Mouse (Mus musculus): ENCODE results near the gene Pced1b. TPM values are rescaled to one million over a fixed set of nuclear protein-coding genes. Genes with fewer than 3 reads are reported as not detected.
A peak's percentile ranks its signal among the peaks of the same experiment; 100 is the strongest.

Pced1b gene
- total and polyA plus RNA-seq, 3 experiments: 6.6 to 41.1 (median 8.8) TPM

- no peak overlapping the region for H3K4me3 ChIP-seq (ENCODE audit: low read depth, low read length)
- no peaks in the 10 kb centered on the region for H3K9me3 ChIP-seq (replicated peaks)
- H3K36me3 ChIP-seq (replicated peaks): no peaks in the 10 kb centered on the region
- ATAC-seq (ENCODE audit: extremely low read depth, insufficient number of reproducible peaks, low FRiP score, poor library complexity, severe bottlenecking) (no peak), DNase-seq (ENCODE audit: low spot score) (no peak)
- peaks cover 13% of the 10 kb centered on the region; the same call in 1 of the 2 replicates for H3K27me3 ChIP-seq (ENCODE audit: insufficient read depth, low read length)
- TF ChIP-seq CTCF (IDR thresholded peaks at IDR 0.05; ENCODE audit: low read depth, low read length) (no peak), TAL1 (conservative IDR thresholded peaks at IDR 0.05; ENCODE audit: low read depth, low read length) (no peak), POLR2AphosphoS5 (IDR thresholded peaks at IDR 0.05; ENCODE audit: insufficient replicate concordance, low read depth, low read length) (no peak), GATA2 (IDR thresholded peaks at IDR 0.05; ENCODE audit: borderline replicate concordance, low read depth, low read length) (no peak), GATA1 (IDR thresholded peaks at IDR 0.05; ENCODE audit: borderline replicate concordance, low read length) (no peak)
- no peaks in the 10 kb centered on the region; the same call in 1 of the 2 replicates for H3K4me1 ChIP-seq (ENCODE audit: insufficient read depth, low read depth, low read length)
Measured at GRCm38 (mm10) chr15:97346413-97346812, 99.5 kb downstream of the Pced1b start.

GRCm38 (mm10) chr15:97346897-97347296 is 100.0 kb downstream of the Pced1b start:
- TF ChIP-seq GATA1 (IDR thresholded peaks at IDR 0.05; ENCODE audit: borderline replicate concordance, low read length) (no peak), CTCF (IDR thresholded peaks at IDR 0.05; ENCODE audit: low read depth, low read length) (no peak), TAL1 (conservative IDR thresholded peaks at IDR 0.05; ENCODE audit: low read depth, low read length) (no peak), POLR2AphosphoS5 (IDR thresholded peaks at IDR 0.05; ENCODE audit: insufficient replicate concordance, low read depth, low read length) (no peak), GATA2 (IDR thresholded peaks at IDR 0.05; ENCODE audit: borderline replicate concordance, low read depth, low read length) (no peak)
- Histone ChIP-seq H3K27me3 (ENCODE audit: insufficient read depth, low read length) (peaks cover 13% of the 10 kb centered on the region; the same call in 1 of the 2 replicates), H3K9me3 (replicated peaks) (no peaks in the 10 kb centered on the region), H3K36me3 (replicated peaks) (no peaks in the 10 kb centered on the region), H3K4me3 (ENCODE audit: low read depth, low read length) (no peak overlapping the region), H3K4me1 (ENCODE audit: insufficient read depth, low read depth, low read length) (peaks cover 3% of the 10 kb centered on the region; the same call in 1 of the 2 replicates)
- DNase-seq (ENCODE audit: low spot score) (no peak), ATAC-seq (ENCODE audit: extremely low read depth, insufficient number of reproducible peaks, low FRiP score, poor library complexity, severe bottlenecking) (no peak)

- no peak overlapping the region for H3K4me3 ChIP-seq (ENCODE audit: low read depth, low read length)
- no peaks in the 10 kb centered on the region for H3K36me3 ChIP-seq (replicated peaks)
- no peaks in the 10 kb centered on the region for H3K9me3 ChIP-seq (replicated peaks)
- TF ChIP-seq GATA2 (IDR thresholded peaks at IDR 0.05; ENCODE audit: borderline replicate concordance, low read depth, low read length) (no peak), GATA1 (IDR thresholded peaks at IDR 0.05; ENCODE audit: borderline replicate concordance, low read length) (no peak), POLR2AphosphoS5 (IDR thresholded peaks at IDR 0.05; ENCODE audit: insufficient replicate concordance, low read depth, low read length) (no peak), TAL1 (conservative IDR thresholded peaks at IDR 0.05; ENCODE audit: low read depth, low read length) (no peak), CTCF (IDR thresholded peaks at IDR 0.05; ENCODE audit: low read depth, low read length) (no peak)
- no peak for DNase-seq (ENCODE audit: low spot score)
- ATAC-seq (ENCODE audit: extremely low read depth, insufficient number of reproducible peaks, low FRiP score, poor library complexity, severe bottlenecking): no peak
- H3K4me1 ChIP-seq (ENCODE audit: insufficient read depth, low read depth, low read length): peaks cover 3% of the 10 kb centered on the region; the same call in 1 of the 2 replicates
- peaks cover 10% of the 10 kb centered on the region; the same call in 1 of the 2 replicates for H3K27me3 ChIP-seq (ENCODE audit: insufficient read depth, low read length)
Measured at GRCm38 (mm10) chr15:97348566-97349315, 101.8 kb downstream of the Pced1b start.

- Histone ChIP-seq H3K9me3 (replicated peaks) (no peaks in the 10 kb centered on the region), H3K4me3 (ENCODE audit: low read depth, low read length) (no peak overlapping the region), H3K27me3 (ENCODE audit: insufficient read depth, low read length) (peaks cover 4% of the 10 kb centered on the region; the same call in 1 of the 2 replicates), H3K36me3 (replicated peaks) (no peaks in the 10 kb centered on the region), H3K4me1 (ENCODE audit: insufficient read depth, low read depth, low read length) (peaks cover 3% of the 10 kb centered on the region; the same call in 1 of the 2 replicates)
- TF ChIP-seq GATA1 (IDR thresholded peaks at IDR 0.05; ENCODE audit: borderline replicate concordance, low read length): no peak
- TF ChIP-seq GATA2 (IDR thresholded peaks at IDR 0.05; ENCODE audit: borderline replicate concordance, low read depth, low read length): no peak
- TF ChIP-seq CTCF (IDR thresholded peaks at IDR 0.05; ENCODE audit: low read depth, low read length): no peak
- TF ChIP-seq POLR2AphosphoS5 (IDR thresholded peaks at IDR 0.05; ENCODE audit: insufficient replicate concordance, low read depth, low read length): no peak
- no peak for TF ChIP-seq TAL1 (conservative IDR thresholded peaks at IDR 0.05; ENCODE audit: low read depth, low read length)
- DNase-seq (ENCODE audit: low spot score): no peak
- 0 out of 2 replicates have a peak, but pooled peaks have one; percentile 8 for ATAC-seq (ENCODE audit: extremely low read depth, insufficient number of reproducible peaks, low FRiP score, poor library complexity, severe bottlenecking)
Measured at GRCm38 (mm10) chr15:97350528-97350927, 103.6 kb downstream of the Pced1b start.

- Histone ChIP-seq H3K4me1 (ENCODE audit: insufficient read depth, low read depth, low read length) (peaks cover 3% of the 10 kb centered on the region; the same call in 1 of the 2 replicates), H3K9me3 (replicated peaks) (no peaks in the 10 kb centered on the region), H3K27me3 (ENCODE audit: insufficient read depth, low read length) (peaks cover 4% of the 10 kb centered on the region; the same call in 1 of the 2 replicates), H3K36me3 (replicated peaks) (no peaks in the 10 kb centered on the region), H3K4me3 (ENCODE audit: low read depth, low read length) (no peak overlapping the region)
- DNase-seq (ENCODE audit: low spot score): no peak
- no peak for ATAC-seq (ENCODE audit: extremely low read depth, insufficient number of reproducible peaks, low FRiP score, poor library complexity, severe bottlenecking)
- TF ChIP-seq TAL1 (conservative IDR thresholded peaks at IDR 0.05; ENCODE audit: low read depth, low read length) (no peak), GATA1 (IDR thresholded peaks at IDR 0.05; ENCODE audit: borderline replicate concordance, low read length) (no peak), POLR2AphosphoS5 (IDR thresholded peaks at IDR 0.05; ENCODE audit: insufficient replicate concordance, low read depth, low read length) (no peak), CTCF (IDR thresholded peaks at IDR 0.05; ENCODE audit: low read depth, low read length) (no peak)
Measured at GRCm38 (mm10) chr15:97351016-97351415, 104.1 kb downstream of the Pced1b start.

- no peak overlapping the region for H3K4me3 ChIP-seq (ENCODE audit: low read depth, low read length)
- no peak; the same call in 1 of the 2 replicates for ATAC-seq (ENCODE audit: extremely low read depth, insufficient number of reproducible peaks, low FRiP score, poor library complexity, severe bottlenecking)
- TF ChIP-seq GATA2 (IDR thresholded peaks at IDR 0.05; ENCODE audit: borderline replicate concordance, low read depth, low read length): no peak
- TF ChIP-seq CTCF (IDR thresholded peaks at IDR 0.05; ENCODE audit: low read depth, low read length): no peak
Measured at GRCm38 (mm10) chr15:97351681-97352080, 104.8 kb downstream of the Pced1b start.

More at GRCm38 (mm10) chr15:97351681-97352080, 104.8 kb downstream of the Pced1b start:
- Histone ChIP-seq H3K9me3 (replicated peaks) (no peaks in the 10 kb centered on the region), H3K4me1 (ENCODE audit: insufficient read depth, low read depth, low read length) (peaks cover 3% of the 10 kb centered on the region; the same call in 1 of the 2 replicates), H3K27me3 (ENCODE audit: insufficient read depth, low read length) (peaks cover 4% of the 10 kb centered on the region; the same call in 1 of the 2 replicates), H3K36me3 (replicated peaks) (no peaks in the 10 kb centered on the region)
- DNase-seq (ENCODE audit: low spot score): no peak

All from G1E (cell line).